Mouse (Mus musculus): Measurements from ENCODE around the gene Gm20721.

The Gm20721 gene

GRCm38 (mm10) chr2:174330616-174331191, 15.8 kb downstream of the Gm20721 start:
- in situ Hi-C loops (cut with MboI, MseI): no loop called here

DNA sequence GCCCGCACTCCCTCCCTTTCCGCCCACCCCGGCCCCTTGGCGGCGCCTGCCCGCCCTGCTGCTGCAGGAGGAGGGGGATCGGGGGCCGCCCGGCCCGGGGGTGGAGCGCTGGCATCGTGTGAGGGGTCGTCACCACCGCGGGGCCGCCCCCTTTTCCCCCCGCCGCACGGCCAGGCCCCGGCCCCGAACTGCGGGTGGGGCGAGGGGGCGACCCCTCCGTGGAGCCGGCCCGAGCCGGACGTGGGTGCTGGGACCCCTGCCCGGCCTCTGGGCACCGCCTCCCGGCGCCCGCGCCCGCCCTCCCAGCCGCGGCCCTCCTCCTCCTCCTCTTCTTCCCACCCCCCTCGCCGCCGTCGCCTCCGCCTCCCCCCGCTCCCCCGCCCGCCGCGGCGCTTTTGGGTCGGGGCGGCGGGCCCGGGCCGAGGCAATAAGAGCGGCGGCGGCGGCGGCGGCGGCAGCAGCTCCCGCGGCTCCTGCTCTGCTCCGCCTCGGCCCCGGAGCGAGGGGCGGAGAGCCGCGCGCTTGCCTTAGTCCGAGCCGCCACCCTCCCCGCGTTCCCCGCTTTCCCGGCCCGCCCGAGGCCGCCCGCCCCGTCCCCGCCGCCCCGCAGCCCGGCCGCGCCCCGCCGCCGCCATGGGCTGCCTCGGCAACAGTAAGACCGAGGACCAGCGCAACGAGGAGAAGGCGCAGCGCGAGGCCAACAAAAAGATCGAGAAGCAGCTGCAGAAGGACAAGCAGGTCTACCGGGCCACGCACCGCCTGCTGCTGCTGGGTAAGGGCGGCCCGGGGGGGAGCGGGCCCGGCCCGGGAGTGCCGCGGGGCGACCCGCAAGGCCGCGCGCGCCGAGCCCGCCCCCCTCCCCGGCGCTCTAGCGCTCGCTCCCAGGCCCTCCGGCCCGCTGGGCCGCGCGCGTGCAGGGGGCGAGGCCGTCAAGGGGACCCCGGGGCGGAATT, 16.6 kb downstream of the Gm20721 start:
- in situ Hi-C loops (cut with MboI, MseI): loop anchor here (5.0 to 10.0 kb wide), 3 partner anchors 105 to 1308 kb away; partner anchors contain the start of genes Ctsz, Prelid3b and Rbm38

GRCm38 (mm10) chr2:174328926-174329662, 17.4 kb downstream of the Gm20721 start:
- in situ Hi-C loops (cut with MboI, MseI): loop anchor here (5.0 to 10.0 kb wide), 3 partner anchors 106 to 1307 kb away; partner anchors contain the start of genes Ctsz, Prelid3b and Rbm38

GRCm38 (mm10) chr2:174328358-174328905, 18.1 kb downstream of the Gm20721 start:
- in situ Hi-C loops (cut with MboI, MseI): loop anchor here (5.0 to 10.0 kb wide), 3 partner anchors 106 to 1306 kb away; partner anchors contain the start of genes Ctsz, Prelid3b and Rbm38

DNA sequence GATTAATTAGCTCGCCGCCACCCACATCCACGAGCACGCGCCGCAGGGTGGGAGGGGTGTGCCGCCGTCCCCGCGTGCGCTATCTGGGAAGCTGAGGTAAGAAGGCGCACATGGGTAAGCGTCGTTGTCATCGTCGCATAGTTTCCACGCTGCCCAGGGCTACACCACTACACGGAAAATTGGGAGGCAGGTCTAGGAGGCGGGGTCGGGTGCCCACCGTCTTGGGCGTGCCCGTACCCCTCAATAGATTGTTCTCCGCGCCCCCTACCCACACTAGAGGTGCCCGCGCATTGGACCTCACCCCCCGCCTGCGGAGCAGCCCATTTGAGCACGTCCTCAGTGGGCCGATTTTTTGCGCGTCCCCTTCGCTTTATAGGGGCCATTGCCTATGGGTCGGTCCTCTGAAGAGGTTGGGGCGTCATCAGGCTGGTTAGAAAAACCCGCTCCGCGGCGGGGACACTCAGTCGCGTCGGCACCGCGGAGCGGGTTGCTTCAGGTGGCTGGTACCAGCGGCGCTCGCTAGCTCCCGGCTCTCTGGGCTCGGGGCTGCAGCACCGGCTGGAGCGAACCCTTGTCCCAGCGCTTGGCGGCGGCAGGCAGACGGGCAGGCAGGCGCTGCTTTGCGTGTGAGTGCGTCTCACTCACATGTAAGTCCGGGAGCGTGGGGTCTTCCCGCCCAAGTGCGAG, 19.1 kb downstream of the Gm20721 start:
- in situ Hi-C loops (cut with MboI, MseI): loop anchor here (5.0 to 10.0 kb wide), 3 partner anchors 107 to 1305 kb away; partner anchors contain the start of genes Ctsz, Prelid3b and Rbm38

DNA sequence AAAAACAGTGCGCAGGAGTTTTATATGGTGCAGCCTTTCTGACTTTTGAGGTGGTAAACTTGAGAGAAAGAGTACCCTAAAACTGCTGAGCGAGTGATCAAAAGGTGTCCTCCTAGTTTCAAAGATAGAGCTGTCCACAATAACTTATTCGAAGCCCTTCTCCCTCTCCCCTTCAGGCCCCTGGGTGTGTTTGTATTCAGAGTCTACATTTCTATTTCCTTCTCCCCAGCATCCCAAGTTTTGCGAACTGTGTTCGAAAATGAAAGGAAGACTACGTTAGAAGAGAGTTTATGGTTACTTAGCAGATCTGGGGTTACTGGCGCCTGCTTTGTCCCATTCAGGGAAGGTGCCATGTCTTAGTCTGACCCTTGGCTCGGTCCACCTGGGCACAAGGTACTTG, 20.0 kb downstream of the Gm20721 start:
- in situ Hi-C loops (cut with MboI, MseI): loop anchor here (5.0 to 10.0 kb wide), 3 partner anchors 108 to 1304 kb away; partner anchors contain the start of genes Ctsz, Prelid3b and Rbm38

DNA sequence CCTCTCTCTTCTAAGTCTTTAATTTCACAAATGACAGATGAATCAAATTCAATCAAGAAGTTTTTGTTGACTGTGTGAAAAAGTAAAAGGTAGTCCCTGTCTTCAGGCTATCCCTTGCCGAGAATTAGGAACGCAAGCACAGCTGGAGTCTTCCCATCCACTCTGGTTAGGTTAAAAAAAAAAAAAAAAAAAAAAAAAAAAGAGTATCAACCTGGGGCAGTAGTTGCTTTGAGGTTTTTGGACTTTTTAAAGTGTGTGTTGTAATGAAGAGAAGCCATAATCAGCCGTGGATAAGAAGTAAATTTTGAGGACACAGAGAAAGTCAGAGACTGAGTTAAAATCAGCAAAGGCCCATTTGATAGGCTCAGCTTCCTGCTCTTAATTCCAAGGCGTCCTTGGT, 20.5 kb downstream of the Gm20721 start:
- in situ Hi-C loops (cut with MboI, MseI): loop anchor here (5.0 to 10.0 kb wide), 3 partner anchors 109 to 1304 kb away; partner anchors contain the start of genes Ctsz, Prelid3b and Rbm38

DNA sequence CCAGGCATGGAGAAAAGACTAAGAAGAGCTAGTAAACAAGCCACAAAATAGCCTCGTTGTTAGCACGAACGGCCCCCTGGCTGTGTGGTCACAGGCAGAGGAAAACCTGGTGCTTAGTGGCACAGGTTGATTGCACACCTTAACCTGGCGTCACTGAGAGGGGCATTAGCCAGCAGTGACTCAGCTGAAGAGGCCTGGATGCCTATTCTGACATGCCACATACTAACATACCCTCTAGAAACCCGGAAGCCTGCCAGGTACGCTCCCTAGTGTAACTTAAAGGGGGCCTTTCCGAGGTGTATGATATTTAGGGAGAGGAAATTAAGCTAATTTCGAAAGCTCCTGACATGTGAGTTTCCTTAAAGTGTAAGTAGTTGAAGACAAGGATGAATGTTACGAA, 29.9 kb downstream of the Gm20721 start:
- in situ Hi-C loops (cut with MboI, MseI): loop anchor here (5.0 to 10.0 kb wide), 2 partner anchors 228 to 346 kb away; no protein-coding TSS in a partner anchor

GRCm38 (mm10) chr2:174315445-174315844, 31.1 kb downstream of the Gm20721 start:
- in situ Hi-C loops (cut with MboI, MseI): loop anchor here (5.0 to 10.0 kb wide), 2 partner anchors 229 to 347 kb away; no protein-coding TSS in a partner anchor

DNA sequence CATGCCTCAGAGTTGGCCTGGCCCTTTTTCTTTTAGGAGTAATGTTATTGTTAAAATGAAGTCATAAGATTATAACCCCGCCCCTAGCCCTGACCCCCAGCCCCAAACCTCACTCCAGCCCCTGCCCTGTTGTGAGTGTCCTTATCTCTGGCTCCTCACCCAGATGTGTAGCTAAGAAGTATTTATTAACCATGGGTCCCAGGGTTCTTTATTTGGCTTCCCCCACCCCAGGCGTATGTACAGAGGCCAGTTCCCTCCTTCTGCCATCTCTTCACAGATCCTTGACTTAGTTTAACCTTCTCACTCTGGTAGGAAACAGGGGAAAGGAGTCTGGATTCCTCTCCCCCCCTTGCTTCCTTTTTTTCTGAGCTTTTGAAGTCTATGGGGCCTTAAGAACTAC, 33.9 kb downstream of the Gm20721 start:
- in situ Hi-C loops (cut with MboI, MseI): loop anchor here (5.0 to 10.0 kb wide), 2 partner anchors 232 to 550 kb away; no protein-coding TSS in a partner anchor

- in situ Hi-C loops (cut with MboI, MseI): loop anchor here (5.0 to 10.0 kb wide), 2 partner anchors 233 to 550 kb away; no protein-coding TSS in a partner anchor
These were observed 34.3 kb downstream of the Gm20721 start for GRCm38 (mm10) chr2:174312118-174312647.

DNA sequence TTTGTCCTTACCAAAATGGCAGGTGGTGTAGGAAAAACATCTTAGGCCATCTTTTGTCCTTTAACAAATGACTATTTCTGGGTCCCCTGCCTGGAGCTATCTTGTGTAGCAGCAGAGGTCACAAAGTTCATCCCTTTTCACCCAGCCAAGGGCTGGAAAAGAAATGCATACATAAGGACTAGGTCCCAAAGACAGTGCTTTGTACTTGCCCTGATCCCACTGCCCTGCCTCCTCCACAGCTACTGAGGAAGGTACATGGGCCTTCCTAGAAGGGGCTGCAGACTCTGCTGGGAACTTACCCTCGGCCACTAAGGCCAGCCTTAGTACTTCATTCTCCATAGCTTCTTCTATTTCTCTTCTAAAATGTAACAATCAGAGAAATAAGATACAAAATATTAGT, 34.9 kb downstream of the Gm20721 start:
- in situ Hi-C loops (cut with MboI, MseI): loop anchor here (5.0 to 10.0 kb wide), 2 partner anchors 233 to 551 kb away; no protein-coding TSS in a partner anchor

GRCm38 (mm10) chr2:174310913-174311514, 35.5 kb downstream of the Gm20721 start:
- in situ Hi-C loops (cut with MboI, MseI): loop anchor here (5.0 to 10.0 kb wide), 2 partner anchors 234 to 551 kb away; no protein-coding TSS in a partner anchor

- in situ Hi-C loops (cut with MboI, MseI): no loop called here
These were observed 38.6 kb downstream of the Gm20721 start for GRCm38 (mm10) chr2:174307903-174308302.

DNA sequence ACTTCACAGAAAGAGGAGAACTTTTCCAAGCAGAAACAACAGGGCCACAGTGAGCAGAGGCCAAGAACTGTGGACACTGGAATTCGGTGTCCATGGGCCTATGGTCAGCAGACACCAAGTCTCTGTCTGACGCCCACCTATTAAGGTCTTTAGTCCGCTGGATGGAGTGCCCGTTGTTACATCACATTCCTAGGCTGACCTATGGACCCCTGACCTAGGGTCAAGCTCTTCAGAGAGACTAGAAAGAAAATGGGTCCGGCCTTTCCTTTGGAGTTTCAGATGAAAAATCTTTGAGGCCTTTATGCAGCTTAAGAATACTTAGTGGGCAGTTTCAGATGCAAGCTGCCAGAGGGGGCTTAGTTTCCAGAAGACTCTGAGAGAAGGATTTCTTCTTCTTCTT, 40.9 kb downstream of the Gm20721 start:
- in situ Hi-C loops (cut with MboI, MseI): no loop called here

DNA sequence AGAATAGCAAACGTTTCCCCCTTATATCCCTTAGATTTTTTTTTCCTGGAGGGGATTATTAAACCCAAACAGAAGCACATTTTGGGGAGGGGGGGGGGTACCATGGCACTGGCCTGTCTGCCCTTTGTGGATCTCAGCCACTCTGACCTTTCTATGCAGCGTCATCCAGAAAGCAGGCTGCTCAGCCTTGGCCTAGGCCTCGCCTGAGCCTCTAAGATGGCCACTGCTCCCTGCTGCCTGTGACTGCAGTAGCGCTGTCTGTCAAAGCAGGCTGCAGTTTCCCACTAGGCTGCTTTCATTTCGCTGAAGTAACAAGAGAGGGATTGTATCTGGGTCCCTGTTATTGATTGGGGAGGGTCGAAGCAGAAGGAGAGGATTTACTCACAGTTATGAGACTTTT, 44.0 kb downstream of the Gm20721 start:
- in situ Hi-C loops (cut with MboI, MseI): no loop called here

GRCm38 (mm10) chr2:174300666-174301065, 45.8 kb downstream of the Gm20721 start:
- in situ Hi-C loops (cut with MboI, MseI): no loop called here

DNA sequence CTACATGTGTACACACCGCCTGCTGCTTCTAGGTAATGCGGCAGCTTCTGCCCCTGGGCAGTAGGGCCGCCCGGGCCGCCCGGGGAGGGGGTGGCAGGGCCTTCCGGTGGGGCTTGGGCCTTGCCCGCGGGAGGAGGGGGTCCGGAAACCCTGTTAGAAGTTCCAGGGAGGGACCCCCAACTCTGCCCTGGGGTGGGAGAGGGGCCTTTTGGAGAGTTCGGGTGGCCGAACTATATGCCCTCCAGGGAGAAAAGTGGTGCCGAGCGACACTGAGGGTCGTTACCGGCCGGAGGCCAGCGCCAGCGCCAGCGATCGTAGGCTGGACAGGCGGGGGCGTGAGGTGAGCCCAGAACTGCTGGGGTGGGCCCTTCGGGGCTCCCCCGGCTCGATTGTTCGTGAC, 46.3 kb downstream of the Gm20721 start:
- in situ Hi-C loops (cut with MboI, MseI): no loop called here

DNA sequence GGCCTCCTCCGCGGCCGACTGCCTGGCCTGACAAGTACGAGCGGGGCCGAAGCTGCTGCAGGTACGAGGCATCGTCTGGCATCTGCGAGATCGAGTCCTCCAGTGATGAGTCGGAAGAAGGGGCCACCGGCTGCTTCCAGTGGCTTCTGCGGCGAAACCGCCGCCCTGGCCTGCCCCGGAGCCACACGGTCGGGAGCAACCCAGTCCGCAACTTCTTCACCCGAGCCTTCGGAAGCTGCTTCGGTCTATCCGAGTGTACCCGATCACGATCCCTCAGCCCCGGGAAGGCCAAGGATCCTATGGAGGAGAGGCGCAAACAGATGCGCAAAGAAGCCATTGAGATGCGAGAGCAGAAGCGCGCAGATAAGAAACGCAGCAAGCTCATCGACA, 46.7 kb downstream of the Gm20721 start:
- in situ Hi-C loops (cut with MboI, MseI): no loop called here

Measured in regulatory T cell (primary cell).